Mouse (Mus musculus) frontal cortex, adult (tissue): Measurements from ENCODE around the gene Maml2.

ENCODE experiments used
- ATAC-seq: cut with Nextera tagmentation; 2 replicates; pipeline ENCODE4 v1.9.2; 2017; ENCODE audit warnings: mild to moderate bottlenecking, moderate library complexity, mixed read lengths; ENCODE audit not compliant: low TSS enrichment

The Maml2 gene

DNA sequence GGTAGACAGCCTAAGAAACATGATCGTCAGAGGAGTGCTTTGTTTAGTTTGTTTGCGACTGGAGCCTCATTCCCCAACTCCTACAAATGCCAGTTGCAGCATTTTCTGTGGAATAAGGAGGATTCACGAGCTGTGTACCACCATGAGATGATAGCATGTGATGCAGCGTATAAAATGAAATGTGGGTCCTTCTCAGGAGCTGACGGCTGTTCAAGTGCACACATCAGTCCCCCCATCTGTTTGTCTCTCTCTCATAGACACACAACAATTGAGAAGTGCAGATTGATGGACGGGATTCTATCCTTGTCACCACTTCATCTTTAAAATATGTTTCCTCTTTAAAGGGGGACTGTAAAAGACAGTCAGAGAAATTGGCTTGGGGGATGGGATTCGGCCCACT, 12.1 kb downstream of the Maml2 start:
- ATAC-seq, result no peak

DNA sequence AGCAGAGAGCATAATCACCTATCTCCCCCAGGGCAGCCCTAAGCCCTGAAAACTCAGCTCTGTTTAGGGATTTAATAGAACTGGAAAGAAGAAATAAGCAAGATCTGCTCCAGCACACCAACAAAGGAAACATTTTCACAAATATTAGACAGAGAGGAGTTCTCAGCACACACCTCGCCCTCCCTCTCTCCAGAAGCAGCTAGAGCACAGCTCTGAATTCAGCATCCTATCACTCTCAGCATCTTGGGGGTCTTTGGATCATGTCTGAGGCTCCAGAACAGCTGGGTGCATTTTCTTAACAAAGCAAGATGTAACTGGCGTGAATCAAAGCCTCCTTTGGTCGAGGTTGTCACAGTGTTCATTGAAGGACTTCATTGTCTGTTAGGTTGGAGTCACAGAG, 12.5 kb downstream of the Maml2 start:
- ATAC-seq, result no peak

DNA sequence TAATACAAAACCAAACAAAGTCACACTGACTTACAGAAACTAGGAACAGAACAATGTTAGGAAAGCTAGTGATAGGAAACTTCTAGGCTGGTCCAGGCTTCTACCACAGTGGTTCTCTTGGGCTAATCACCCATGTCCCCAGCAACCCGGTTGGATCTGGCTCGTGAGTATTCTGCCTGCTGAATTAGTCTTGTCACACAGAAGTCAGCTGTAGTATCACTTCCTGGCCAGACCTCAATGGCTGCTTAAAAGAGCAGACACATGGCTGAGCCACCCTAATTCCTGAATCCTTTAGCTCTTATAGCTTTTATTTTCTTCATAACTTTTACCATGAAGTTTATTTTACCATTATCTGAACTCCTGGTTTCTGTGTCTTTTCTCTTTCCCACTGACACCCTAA, 13.3 kb downstream of the Maml2 start:
- ATAC-seq, result no peak

DNA sequence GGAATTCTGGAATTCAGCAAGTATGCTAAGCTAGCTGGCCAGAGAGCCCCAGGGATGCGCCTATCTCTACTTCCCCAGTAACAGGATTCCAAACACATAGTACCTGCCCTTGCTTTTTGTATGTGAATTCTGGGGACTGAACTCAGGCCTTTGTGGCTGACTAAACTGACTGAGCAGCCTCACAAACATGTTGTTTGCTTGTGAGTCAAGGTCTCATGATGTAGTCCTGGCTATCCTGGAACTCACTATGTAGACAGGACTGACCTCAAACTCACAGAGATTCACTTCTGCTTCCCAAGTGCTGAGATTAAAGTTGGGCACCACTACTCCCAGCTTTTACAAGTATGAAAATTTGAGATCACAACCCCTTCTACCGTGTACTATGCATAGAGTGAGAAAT, 16.2 kb downstream of the Maml2 start:
- ATAC-seq, result no peak

DNA sequence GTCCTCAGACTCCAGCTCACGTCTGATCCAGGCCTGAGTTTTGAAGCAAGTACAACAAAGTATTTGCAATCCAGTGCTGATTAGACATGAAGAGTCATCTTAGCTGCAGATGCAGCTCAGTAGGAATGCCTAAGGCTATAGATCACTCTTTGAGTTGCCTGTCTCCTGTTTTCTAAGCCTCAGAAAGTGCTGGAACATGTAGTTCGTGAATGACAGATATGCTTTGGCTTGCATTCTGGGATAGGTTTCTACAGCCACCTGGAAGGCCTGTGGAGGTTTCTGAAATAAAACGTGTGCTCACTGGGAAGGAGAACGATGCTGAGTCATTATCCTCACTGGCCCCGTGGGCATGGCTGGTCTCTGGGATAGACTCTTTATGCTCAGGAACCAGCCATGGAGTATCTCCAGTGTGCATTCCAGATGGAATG, 16.8 kb downstream of the Maml2 start:
- ATAC-seq, result peak; percentile 52; the same call in 1 of the 2 replicates

DNA sequence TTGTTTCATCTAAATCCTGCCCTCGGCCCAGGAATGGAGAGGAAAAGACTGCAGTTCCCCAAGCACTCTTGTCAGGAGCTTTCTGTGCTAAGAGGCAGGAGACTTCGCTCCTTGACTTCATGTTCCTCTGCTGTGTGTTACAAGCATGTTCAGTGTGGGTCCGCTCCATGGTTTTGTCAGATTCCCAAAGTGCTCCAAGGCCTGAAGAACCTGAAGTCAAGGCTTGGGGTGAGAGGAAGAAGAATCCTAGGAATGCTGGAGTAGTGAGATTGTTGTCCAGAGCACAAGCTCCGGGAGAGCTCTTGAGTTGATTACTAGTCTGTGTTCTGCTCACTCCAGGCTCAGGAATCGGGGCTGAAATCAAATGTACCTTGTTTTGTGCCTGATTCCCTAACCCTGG, 17.6 kb downstream of the Maml2 start:
- ATAC-seq, result no peak

DNA sequence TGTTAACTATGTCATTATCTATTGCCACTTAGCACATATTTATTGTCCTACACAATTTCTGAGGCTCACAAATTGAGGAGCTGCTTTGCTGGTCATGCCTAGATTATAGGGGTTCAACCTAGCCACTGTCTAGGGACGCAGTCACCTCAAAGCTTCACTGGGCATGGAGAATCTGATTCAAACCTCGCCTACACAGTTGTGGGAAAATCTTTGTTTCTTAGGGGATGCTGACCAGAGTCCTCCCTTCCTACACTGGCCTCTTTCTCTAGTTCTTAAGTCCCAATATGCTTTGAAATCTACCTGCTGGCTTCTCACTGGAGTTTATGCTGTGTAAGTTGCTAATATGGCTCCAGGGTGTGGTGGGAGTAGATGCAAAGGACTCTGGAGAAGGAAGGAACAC, 21.8 kb downstream of the Maml2 start:
- no peak for ATAC-seq

DNA sequence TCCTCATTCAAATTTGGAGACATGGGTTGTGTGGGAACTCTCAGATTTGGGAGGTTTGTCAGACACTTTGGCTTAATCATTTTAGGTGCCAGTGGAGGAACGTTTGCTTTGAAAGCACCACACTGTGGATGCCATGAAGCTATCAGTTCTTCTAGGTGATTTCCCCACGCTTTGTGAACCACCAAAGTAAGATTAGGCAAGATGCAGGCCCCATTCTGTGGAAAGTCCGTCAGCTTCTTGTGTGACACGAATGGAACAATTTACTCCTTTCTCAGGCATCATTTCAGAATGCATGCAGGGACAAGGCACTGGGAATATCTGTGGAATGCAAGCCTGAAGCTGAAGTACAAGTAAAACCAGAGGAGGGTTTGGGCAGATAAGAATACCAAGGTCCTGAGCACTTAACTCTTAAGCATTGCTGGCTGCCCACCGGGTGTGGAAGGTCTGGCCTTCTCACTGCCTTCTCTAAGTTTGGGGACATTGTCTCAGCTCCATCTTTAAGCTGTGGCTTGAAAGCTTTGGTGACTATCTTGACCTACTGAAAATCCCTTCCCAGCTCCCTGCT, 23.1 kb downstream of the Maml2 start:
- no peak for ATAC-seq

DNA sequence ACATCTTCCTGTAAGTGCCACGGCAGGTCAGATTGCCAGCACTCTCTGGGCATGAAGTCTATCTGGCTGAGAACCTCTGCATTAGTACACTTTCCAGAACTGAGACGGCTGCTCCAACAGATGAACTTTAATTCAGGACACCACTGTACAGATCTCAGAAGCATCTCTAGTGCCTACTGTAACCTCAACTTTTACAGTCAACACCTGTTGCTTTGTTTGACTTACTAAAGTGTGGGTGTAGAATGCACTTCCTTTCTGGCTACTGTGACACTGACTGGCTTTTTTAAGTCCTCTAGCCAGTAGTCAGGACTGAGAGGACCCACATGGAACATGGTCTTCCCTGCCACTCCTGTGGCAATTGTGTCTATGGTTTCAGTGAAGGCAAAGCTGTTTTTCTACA, 25.3 kb downstream of the Maml2 start:
- ATAC-seq, result no peak

DNA sequence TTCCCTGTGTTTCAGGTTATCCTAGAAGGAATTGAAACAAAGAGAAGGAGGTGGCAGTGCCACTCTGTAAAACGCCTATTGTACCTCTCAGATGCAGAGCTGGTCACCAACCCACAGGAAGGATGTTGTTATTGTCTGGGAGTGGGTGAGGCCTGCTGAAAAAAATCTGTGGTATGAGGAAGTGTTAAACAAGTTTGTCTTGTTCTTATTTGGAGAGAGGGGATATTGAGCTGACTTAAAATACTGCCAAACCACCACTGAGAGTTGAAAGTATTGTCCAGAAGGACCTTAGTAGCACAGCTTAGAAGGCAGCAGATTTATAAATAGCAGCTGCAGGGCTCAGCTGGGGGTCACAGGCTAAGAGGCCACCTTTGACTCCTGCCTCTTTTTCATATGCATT, 25.9 kb downstream of the Maml2 start:
- ATAC-seq, result no peak

DNA sequence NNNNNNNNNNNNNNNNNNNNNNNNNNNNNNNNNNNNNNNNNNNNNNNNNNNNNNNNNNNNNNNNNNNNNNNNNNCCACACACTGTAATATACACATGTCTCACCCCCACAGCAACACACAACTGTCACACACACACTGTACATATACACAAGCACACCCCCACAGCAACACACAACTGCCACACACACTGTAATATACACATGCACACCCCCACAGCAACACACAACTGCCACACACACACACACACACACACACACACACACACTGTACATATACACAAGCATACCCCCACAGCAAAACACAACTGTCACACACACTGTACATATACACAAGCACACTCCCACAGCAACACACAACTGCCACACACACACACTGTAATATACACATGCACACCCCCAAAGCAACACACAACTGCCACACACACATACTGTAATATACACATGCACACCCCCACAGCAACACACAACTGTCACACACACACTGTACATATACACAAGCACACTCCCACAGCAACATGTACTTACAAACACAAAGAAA, 116.5 kb downstream of the Maml2 start:
- no peak for ATAC-seq

DNA sequence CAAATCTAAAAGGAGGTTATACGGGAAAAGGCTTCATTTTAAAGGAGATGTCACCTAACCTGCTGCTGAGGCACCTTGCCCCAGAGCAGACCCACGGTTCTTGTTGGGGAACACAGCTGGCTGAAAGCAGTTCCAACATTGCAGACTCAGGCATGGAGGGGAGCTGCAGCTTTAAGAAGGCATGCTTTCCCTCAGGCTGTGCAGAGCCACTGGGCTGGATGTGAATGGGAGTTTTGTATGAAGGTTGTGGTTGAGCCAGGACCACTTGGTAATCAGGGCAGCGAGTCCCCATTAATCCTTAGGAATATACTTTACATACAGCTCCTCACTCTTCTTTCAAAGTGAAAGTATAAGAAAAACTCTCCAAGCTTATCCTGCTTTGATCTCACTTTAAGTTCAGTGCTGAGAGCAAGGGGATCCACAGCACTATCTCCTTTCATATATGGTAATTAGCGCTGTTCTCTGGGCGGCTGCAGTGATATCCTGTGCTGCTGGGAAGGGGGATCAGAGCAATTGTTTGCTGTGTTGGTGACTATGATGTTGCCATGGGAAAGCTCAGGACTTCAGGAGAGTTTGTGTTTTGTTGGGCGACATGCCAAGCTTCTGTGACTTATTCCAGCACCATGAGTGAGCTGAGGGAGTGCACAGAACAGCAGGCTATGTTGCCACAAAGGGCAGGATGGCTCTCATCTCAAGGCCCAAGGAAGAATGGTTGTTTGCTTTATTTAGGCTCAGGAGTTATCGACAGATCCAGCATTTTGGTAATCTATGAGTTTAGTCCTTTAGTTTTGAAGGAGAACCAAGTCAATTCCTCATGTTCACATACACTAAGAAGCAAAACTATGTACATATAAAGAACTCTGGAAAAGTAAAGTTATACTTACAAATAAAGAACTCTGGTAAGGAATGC, 127.5 kb downstream of the Maml2 start:
- ATAC-seq, result peak; percentile 76

DNA sequence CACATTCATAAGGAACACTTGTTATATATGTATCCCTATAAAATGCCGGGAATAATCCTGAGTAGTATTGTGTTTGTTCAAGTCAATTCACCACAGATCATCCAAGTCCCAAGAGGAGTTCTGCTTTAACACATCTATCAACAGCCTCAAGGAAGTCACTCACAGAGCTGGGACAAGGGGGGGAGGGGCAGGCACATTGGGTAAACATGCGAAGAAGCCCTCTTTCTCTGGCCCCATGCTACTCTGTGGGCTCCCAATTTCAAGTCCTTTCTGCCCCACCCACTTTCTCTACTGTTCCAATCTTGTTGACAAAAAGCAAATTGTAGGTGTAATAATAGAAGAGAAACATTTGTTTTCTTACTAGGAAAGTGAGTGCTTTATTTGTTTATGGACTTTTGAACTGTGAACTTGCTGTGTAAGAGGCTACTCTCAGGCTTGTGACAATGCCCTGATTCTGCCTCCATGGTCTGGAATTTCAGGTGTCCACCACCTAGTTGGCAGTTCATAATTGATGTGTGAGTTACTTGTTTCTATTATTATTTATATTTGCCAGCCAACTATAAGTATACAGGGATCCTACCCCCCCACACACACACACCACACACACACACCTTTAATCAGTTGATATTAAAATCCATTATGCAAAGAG, 131.8 kb downstream of the Maml2 start:
- ATAC-seq, result no peak

DNA sequence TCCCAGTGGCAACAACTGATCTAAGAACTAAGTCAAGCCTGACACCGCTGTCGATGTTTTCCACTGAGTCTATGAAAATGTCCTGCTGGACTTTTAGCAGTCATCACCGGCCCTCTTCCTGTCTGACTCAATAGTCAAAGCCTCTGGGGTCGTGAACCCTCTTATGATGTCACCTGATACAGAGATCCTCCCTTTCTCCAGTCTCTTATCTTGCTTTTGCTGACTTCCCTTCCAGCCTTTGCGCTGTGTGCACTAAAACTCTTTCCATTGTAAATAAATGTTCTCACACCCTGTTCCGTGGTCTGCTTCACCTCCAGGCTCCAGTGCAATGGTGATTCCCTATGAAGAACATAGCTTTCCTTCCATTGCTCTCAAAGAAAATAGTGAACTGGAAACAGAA, 132.5 kb downstream of the Maml2 start:
- ATAC-seq, result no peak

DNA sequence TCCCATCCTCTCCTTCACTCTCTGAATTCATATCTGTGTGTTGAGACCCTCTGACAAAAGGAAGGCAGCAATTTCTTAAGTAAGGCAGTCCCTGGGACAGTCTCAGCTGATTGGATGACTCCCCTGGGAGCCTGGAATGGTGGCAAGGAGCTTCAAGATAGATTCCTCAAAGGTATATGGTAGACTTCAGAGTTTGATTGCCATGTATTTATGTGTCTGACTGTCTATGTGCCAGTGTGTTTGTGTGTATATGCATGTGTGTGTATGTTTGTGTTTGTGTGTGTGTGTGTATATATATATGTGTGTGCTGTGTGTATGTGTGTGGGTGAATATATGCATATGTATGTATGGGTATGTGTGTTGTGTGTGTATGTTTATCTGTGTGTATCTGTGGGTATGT, 133.0 kb downstream of the Maml2 start:
- no peak for ATAC-seq

DNA sequence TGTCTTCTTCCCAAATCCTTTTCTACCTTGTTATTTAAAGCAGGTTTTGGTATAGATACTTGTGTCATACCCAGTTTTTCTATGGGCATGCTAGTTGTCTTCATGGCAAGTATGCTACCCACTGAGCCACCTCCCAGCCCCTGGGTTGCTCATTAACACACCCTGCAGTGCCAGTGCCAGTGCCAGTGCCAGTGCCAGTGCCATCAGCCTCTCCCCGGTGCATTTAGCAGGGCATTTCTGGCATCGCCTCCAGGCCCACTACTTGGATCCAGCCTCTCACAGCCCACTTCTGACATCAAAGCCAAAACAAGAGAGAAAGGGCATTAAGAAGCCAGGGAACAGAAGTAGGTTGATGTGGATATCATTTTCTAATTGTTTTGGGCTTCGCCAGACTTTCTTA, 133.9 kb downstream of the Maml2 start:
- no peak for ATAC-seq

DNA sequence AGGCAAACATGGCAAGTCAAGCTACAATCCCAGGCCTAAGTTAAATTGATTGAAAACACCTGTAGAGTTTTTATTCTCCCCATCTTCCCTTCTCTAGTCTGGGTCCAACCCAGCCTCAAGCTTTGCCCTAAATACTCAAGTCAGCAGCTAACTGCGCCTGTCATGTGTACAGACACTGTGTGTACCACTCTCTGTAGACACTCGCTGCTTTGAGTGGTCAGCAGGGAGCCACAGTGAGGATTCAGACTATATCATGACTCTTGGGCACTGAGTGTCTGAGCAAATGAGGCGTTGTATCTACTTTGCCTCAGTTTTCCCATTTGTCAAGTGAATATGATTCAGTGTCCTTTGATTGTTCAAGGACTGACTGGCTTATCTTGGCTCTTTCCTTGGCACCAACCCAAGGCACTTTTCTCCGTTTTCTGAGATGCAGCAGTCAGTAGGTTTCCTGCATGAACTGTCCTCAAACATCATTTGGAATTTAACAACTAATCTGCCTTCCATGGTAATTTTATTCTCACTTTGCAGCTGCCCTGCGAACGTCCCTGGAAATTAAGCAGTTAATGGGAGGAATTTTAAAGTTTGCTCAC, 135.8 kb downstream of the Maml2 start:
- ATAC-seq, result no peak

DNA sequence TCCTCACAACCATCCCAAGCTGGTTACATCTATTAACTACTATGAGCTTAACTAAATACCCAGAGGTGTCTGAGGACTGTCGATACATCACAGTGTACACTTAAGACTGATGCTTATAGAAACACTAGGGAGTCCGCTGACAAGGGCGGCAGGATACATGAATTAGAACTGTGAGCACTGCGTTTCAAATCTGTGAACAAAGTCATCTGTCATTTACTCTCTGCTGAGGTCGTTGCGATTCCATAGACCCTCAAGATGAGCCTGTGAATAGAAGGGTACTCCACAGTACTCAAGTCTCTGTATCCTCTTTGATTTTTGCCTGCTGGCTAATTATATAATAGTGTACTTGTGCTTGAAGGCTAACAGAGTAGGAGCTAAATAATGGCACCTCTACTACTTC, 143.2 kb downstream of the Maml2 start:
- ATAC-seq, result no peak

DNA sequence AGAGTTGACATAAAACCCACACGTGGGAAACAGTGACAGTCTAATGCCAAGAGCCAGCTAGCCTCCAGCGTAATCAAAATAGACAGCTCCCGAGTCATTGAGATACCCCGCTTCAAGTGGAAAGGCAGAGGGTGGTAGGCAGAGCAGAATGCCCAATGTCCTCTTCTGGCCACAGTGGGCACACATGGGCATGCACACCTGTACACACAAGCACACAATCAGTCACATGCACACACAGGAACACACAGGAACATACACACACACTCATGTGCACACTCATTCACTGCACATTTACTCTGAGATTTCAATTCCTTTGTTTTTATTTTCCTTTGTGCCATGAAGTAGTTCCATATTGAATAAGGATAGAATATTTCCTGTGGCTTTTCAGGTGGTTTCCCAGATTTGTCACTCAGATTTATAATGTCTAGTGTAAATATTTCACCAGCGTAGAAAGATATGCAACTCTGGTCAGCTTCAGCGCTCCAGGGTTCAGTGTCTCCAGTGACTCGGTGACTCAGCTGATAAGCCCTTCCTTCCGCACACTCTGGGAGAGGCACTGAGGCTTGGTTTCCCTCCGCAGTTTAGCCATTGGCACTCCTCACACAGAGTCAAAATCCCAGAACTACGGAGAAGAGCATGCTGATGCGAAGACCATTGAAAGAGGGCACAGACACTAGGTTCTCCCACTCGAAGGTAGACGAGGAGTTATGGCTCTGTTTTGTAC, 144.4 kb downstream of the Maml2 start:
- no peak for ATAC-seq

DNA sequence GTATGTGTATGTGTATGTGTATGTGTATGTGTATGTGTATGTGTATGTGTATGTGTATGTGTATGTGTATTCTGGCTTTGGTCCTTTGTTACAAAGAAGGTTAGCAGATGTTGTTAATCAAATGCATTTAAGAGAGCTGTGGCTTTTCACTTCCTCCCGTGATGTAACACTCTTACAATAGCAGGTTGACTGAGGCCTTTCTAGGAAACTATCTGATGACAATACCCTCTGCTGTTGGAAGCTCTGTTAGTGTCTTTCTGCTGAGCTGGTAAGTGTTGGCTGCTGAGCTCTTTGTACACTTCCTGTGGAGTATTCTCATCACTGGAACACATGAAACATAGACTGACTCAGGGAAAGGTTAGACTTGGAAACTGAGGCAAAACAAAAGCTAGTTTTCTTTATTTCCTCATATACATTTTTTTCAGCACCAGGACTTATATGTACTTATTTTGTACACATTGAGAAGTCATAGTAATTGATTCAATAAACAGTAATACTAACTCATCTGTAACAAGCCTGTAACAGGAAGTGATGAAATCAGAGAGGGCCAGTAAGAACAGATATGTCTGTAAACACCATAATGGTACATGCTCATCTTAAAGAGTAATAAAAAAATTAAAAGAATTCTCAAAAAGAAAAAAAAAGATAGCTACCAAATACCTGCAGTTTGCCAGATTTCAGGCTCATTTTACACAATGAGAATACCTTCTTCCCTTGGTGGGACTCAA, 145.9 kb downstream of the Maml2 start:
- ATAC-seq, result no peak

DNA sequence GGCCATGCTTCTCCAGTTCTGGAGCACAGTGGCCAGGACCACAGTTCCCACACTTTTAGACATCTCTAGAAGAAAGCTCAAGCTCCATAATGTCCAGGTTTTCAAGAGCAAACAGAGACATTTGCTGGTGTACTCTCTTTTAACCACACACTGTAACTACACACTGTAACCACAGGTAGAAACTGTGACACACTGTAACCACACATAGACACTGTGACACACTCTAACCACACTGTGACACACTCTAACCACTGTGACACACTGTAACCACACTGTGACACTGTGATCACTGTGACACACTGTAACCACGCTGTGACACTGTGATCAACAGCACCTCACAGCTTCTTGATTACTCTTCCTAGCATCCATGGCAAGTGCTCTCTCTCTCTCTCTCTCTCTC, 148.5 kb downstream of the Maml2 start:
- ATAC-seq, result no peak
